Mouse (Mus musculus): ENCODE data around the gene Gm11639. TPM values are rescaled to one million over a fixed set of nuclear protein-coding genes. Genes with fewer than 3 reads are reported as not detected.

Gm11639 gene
- total and polyA plus RNA-seq, 3 experiments, result not detected

DNA sequence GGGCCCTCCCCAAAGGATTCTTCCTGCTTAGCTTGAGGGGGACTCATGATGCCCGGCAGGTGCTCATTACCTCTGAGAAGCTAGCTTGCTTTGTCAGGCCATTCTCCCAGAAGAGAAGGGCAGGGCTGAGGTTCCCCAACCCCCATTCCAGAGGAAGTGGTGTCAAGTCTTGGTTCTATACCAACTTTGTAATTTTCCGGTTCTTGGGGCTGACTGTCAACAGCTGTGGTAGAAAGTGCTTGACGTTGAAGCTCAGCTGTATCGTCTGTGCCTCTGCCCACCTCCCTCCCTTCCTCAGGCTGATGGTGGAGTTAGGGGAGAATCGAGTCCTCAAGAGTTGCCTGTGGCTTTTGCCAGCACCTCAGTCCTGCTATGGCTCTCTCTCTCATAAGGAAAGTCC, 18.1 kb upstream of the Gm11639 start:
- Histone ChIP-seq H3K36me3 (ENCODE audit: control insufficient read depth in 1 of 2, insufficient read depth in 2 of 2, low read length in 2 of 2) (peaks cover 0 to 7% of the 10 kb centered on the region in 2 experiments; a peak in 2 of 4 replicates), H3K27me3 (ENCODE audit: control insufficient read depth in 1 of 2, insufficient read depth in 2 of 2, low read length in 2 of 2) (no peaks in the 10 kb centered on the region; a peak in 2 of 4 replicates), H3K4me1 (ENCODE audit: control insufficient read depth in 1 of 2, insufficient read depth in 2 of 2, low read length in 2 of 2) (peaks cover 3 to 16% of the 10 kb centered on the region in 2 experiments; a peak in 3 of 4 replicates), H3K9me3 (replicated peaks; ENCODE audit: insufficient read depth, low read length) (no peaks in the 10 kb centered on the region), H3K27ac (ENCODE audit: control insufficient read depth, low read depth, low read length) (no peak overlapping the region), H3K9ac (ENCODE audit: control insufficient read depth, low read depth, low read length, poor library complexity, severe bottlenecking) (no peak overlapping the region), H3K79me2 (ENCODE audit: control insufficient read depth, insufficient read depth, low read length, poor library complexity) (no peaks in the 10 kb centered on the region), H3K4me3 (ENCODE audit: control insufficient read depth in 1 of 2, insufficient read depth in 1 of 2, low read depth in 2 of 2, low read length in 2 of 2) (no peak overlapping the region)
- no peak for DNase-seq (ENCODE audit: low read depth, low spot score)
- TF ChIP-seq MAX (IDR thresholded peaks at IDR 0.05; ENCODE audit: low read length) (no peak), SMC3 (IDR thresholded peaks at IDR 0.05; ENCODE audit: low read depth, low read length) (no peak), GATA1 (IDR thresholded peaks at IDR 0.05; ENCODE audit: low read depth, low read length) (no peak), RCOR1 (IDR thresholded peaks at IDR 0.05; ENCODE audit: low read depth, low read length) (no peak), POLR2AphosphoS5 (IDR thresholded peaks at IDR 0.05; ENCODE audit: borderline replicate concordance, low read depth, low read length) (no peak), BHLHE40 (IDR thresholded peaks at IDR 0.05; ENCODE audit: borderline replicate concordance, low read depth, low read length) (no peak), MYB (IDR thresholded peaks at IDR 0.05; ENCODE audit: low read depth, low read length) (no peak), EP300 (IDR thresholded peaks at IDR 0.05; ENCODE audit: low read depth in 1 of 2, low read length in 2 of 2) (no peak), TBP (IDR thresholded peaks at IDR 0.05; ENCODE audit: low read depth, low read length) (no peak), ETS1 (IDR thresholded peaks at IDR 0.05; ENCODE audit: low read depth, low read length) (no peak)

DNA sequence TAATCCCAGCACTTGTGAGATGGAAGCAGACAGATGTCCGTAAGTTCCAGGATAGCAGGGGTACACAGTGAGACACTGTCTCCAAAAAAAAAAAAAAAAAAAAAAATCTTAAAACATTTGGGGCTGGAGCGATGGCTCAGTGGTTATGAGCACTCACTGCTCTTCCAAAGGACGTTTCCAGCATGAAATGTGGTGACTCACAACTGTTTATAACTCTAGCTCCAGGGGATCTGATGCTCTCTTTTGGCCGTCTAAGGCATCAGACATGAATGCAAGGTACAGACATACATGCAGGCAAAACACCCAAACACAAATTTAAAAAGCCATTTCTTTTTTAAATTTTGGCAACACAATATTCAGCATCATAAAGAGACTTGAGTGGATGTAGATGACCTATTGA, 12.1 kb upstream of the Gm11639 start:
- H3K9ac ChIP-seq (ENCODE audit: control insufficient read depth, low read depth, low read length, poor library complexity, severe bottlenecking), result no peak overlapping the region
- DNase-seq (ENCODE audit: low read depth, low spot score), result no peak
- no peak overlapping the region for H3K27ac ChIP-seq (ENCODE audit: control insufficient read depth, low read depth, low read length)
- H3K9me3 ChIP-seq (replicated peaks; ENCODE audit: insufficient read depth, low read length), result no peaks in the 10 kb centered on the region
- TF ChIP-seq ZKSCAN1 (IDR thresholded peaks at IDR 0.05; ENCODE audit: low read depth, low read length) (no peak), RAD21 (IDR thresholded peaks at IDR 0.05; ENCODE audit: low read depth, low read length) (no peak), UBTF (IDR thresholded peaks at IDR 0.05; ENCODE audit: borderline replicate concordance, insufficient read depth, low read depth, low read length) (no peak), MYB (IDR thresholded peaks at IDR 0.05; ENCODE audit: low read depth, low read length) (no peak), USF1 (IDR thresholded peaks at IDR 0.05; ENCODE audit: low read depth, low read length) (no peak), CTCF (IDR thresholded peaks at IDR 0.05 in 2 of 3, conservative IDR thresholded peaks at IDR 0.05 in 1 of 3; ENCODE audit: control insufficient read depth in 1 of 3, insufficient read depth in 1 of 3, low read depth in 2 of 3, low read length in 3 of 3, poor library complexity in 1 of 3, severe bottlenecking in 1 of 3) (no peak), BHLHE40 (IDR thresholded peaks at IDR 0.05; ENCODE audit: borderline replicate concordance, low read depth, low read length) (no peak), NRF1 (IDR thresholded peaks at IDR 0.05; ENCODE audit: insufficient read depth, low read depth, low read length, poor library complexity, severe bottlenecking) (no peak), HCFC1 (IDR thresholded peaks at IDR 0.05; ENCODE audit: low read depth, low read length) (no peak), GATA1 (IDR thresholded peaks at IDR 0.05; ENCODE audit: low read depth, low read length) (no peak), SIN3A (IDR thresholded peaks at IDR 0.05; ENCODE audit: low read length) (no peak), ZMIZ1 (IDR thresholded peaks at IDR 0.05; ENCODE audit: low read depth, low read length) (no peak), USF2 (IDR thresholded peaks at IDR 0.05; ENCODE audit: borderline replicate concordance in 1 of 2, insufficient read depth in 1 of 2, low read depth in 1 of 2, low read length in 2 of 2) (no peak), GABPA (IDR thresholded peaks at IDR 0.05; ENCODE audit: low read depth, low read length) (no peak)
- H3K4me3 ChIP-seq (ENCODE audit: control insufficient read depth in 1 of 2, insufficient read depth in 1 of 2, low read depth in 2 of 2, low read length in 2 of 2), result no peak overlapping the region
- no peaks in the 10 kb centered on the region for H3K4me1 ChIP-seq (ENCODE audit: control insufficient read depth in 1 of 2, insufficient read depth in 2 of 2, low read length in 2 of 2)
- no peaks in the 10 kb centered on the region for H3K79me2 ChIP-seq (ENCODE audit: control insufficient read depth, insufficient read depth, low read length, poor library complexity)
- H3K36me3 ChIP-seq (ENCODE audit: control insufficient read depth in 1 of 2, insufficient read depth in 2 of 2, low read length in 2 of 2), result no peaks in the 10 kb centered on the region
- H3K27me3 ChIP-seq (ENCODE audit: control insufficient read depth in 1 of 2, insufficient read depth in 2 of 2, low read length in 2 of 2), result no peaks in the 10 kb centered on the region; a peak in 2 of 4 replicates

Data from MEL (cell line).